Mouse (Mus musculus) liver, embryonic 15.5 days (tissue): Measurements from ENCODE around the gene Chrm4. TPM values are rescaled to one million over a fixed set of nuclear protein-coding genes. Genes with fewer than 3 reads are reported as not detected.

Experiments
- ATAC-seq: fragments of 200-750 bp; cut with Nextera tagmentation; 2 replicates; pipeline ENCODE4 v1.8.0; 2017; ENCODE audit warnings: moderate number of reproducible peaks, mild to moderate bottlenecking, moderate library complexity; ENCODE audit not compliant: insufficient read depth
- H3K27ac ChIP-seq: fragments of 300-500 bp; sonication (generic); replicated peaks from 2 replicates; pipeline ENCODE4 v1.5.1; 2015; ENCODE audit warnings: mild to moderate bottlenecking, inconsistent platforms
- H3K27me3 ChIP-seq: fragments of 300-500 bp; sonication (generic); 2 replicates; pipeline ENCODE4 v1.6.1; 2015; ENCODE audit warnings: mild to moderate bottlenecking, inconsistent platforms
- H3K36me3 ChIP-seq: fragments of 300-500 bp; sonication (generic); replicated peaks from 2 replicates; pipeline ENCODE4 v1.6.1; 2015; ENCODE audit warnings: moderate library complexity, mild to moderate bottlenecking, inconsistent platforms
- H3K4me1 ChIP-seq: fragments of 300-500 bp; sonication (generic); replicated peaks from 2 replicates; pipeline ENCODE4 v1.6.1; 2015; ENCODE audit warnings: inconsistent platforms
- H3K4me2 ChIP-seq: fragments of 300-500 bp; sonication (generic); 2 replicates; pipeline ENCODE4 v1.6.1; 2015; ENCODE audit warnings: moderate library complexity, mild to moderate bottlenecking, inconsistent platforms
- H3K4me3 ChIP-seq: fragments of 300-500 bp; sonication (generic); replicated peaks from 2 replicates; pipeline ENCODE4 v1.5.1; 2015; ENCODE audit warnings: mild to moderate bottlenecking, inconsistent platforms
- H3K9ac ChIP-seq: fragments of 300-500 bp; sonication (generic); 2 replicates; pipeline ENCODE4 v1.6.1; 2015; ENCODE audit warnings: moderate library complexity, mild to moderate bottlenecking, inconsistent platforms
- H3K9me3 ChIP-seq: fragments of 300-500 bp; sonication (generic); replicated peaks from 2 replicates; pipeline ENCODE4 v1.6.1; 2016; ENCODE audit warnings: inconsistent platforms
- WGBS: fragments of 180-500 bp; shearing (Covaris S2); methylation state at CpG from one replicate; pipeline ENCODE4 v1.1.7; 2015; ENCODE audit warnings: mixed read lengths; ENCODE audit not compliant: insufficient replicate concordance; 5-methylcytosine and 5-hydroxymethylcytosine counted together
- polyA plus RNA-seq: library from polyadenylated mRNA; unstranded; fragments of >200 nt; fragmentation: Nextera tagmentation; extraction: Ambion mirVana; gene quantifications from 2 replicates; pipeline ENCODE4 v1.2.1, GENCODE M21; 2015

The Chrm4 gene
- polyA plus RNA-seq, 1 experiment from 2014 or later = not detected

- H3K9ac ChIP-seq = no peak overlapping the region
- H3K27me3 ChIP-seq = peaks cover 2% of the 10 kb centered on the region
- no peak overlapping the region for H3K27ac ChIP-seq
- 38% methylated on average over 10 of the region's 10 CpGs for WGBS
- no peak overlapping the region for H3K4me3 ChIP-seq
- no peaks in the 10 kb centered on the region for H3K9me3 ChIP-seq
- 0 out of 2 replicates have a peak, but pooled peaks cover 8% of the 10 kb centered on the region for H3K36me3 ChIP-seq
- peak overlapping the region; percentile 11; the same call in 1 of the 2 replicates for H3K4me2 ChIP-seq
- no peak for ATAC-seq
- H3K4me1 ChIP-seq = peaks cover 98% of the 10 kb centered on the region
Measured at GRCm38 (mm10) chr2:91958701-91959457, 31.8 kb downstream of the Chrm4 start.

GRCm38 (mm10) chr2:91959544-91960410, 32.7 kb downstream of the Chrm4 start:
- Histone ChIP-seq H3K4me2 (no peak overlapping the region), H3K27me3 (peaks cover 11% of the 10 kb centered on the region), H3K9ac (no peak overlapping the region), H3K9me3 (no peaks in the 10 kb centered on the region), H3K4me1 (peaks cover 93% of the 10 kb centered on the region), H3K36me3 (0 out of 2 replicates have a peak, but pooled peaks cover 8% of the 10 kb centered on the region), H3K27ac (no peak overlapping the region), H3K4me3 (no peak overlapping the region)
- WGBS = 70% methylated on average over 11 of the region's 11 CpGs
- no peak for ATAC-seq

GRCm38 (mm10) chr2:91960459-91960858, 33.4 kb downstream of the Chrm4 start:
- ATAC-seq = no peak
- no peak overlapping the region for H3K27ac ChIP-seq
- peaks cover 89% of the 10 kb centered on the region for H3K4me1 ChIP-seq
- peaks cover 18% of the 10 kb centered on the region for H3K27me3 ChIP-seq
- H3K4me3 ChIP-seq = no peak overlapping the region
- H3K36me3 ChIP-seq = 0 out of 2 replicates have a peak, but pooled peaks cover 8% of the 10 kb centered on the region
- no peaks in the 10 kb centered on the region for H3K9me3 ChIP-seq
- H3K4me2 ChIP-seq = no peak overlapping the region
- WGBS = 82% methylated on average over 5 of the region's 5 CpGs
- no peak overlapping the region for H3K9ac ChIP-seq

- ATAC-seq = no peak
- Histone ChIP-seq H3K9ac (peak overlapping the region; percentile 77), H3K27me3 (peaks cover 34% of the 10 kb centered on the region), H3K9me3 (no peaks in the 10 kb centered on the region), H3K27ac (peak overlapping the region; percentile 73), H3K36me3 (0 out of 2 replicates have a peak, but pooled peaks cover 8% of the 10 kb centered on the region), H3K4me2 (peak overlapping the region; percentile 99), H3K4me1 (peaks cover 83% of the 10 kb centered on the region), H3K4me3 (peak overlapping the region; percentile 85)
- WGBS = 19% methylated on average over 4 of the region's 4 CpGs
Measured at GRCm38 (mm10) chr2:91961901-91962761, 35.1 kb downstream of the Chrm4 start.

GRCm38 (mm10) chr2:91962864-91963401, 35.9 kb downstream of the Chrm4 start:
- under 1% methylated on average over 39 of the region's 39 CpGs for WGBS
- peak overlapping the region; percentile 77 for H3K9ac ChIP-seq
- H3K4me1 ChIP-seq = peaks cover 76% of the 10 kb centered on the region
- H3K4me2 ChIP-seq = peak overlapping the region; percentile 99
- no peaks in the 10 kb centered on the region for H3K9me3 ChIP-seq
- peak; percentile 31 for ATAC-seq
- peak overlapping the region; percentile 85 for H3K4me3 ChIP-seq
- H3K27me3 ChIP-seq = peaks cover 40% of the 10 kb centered on the region
- peak overlapping the region; percentile 73 for H3K27ac ChIP-seq
- H3K36me3 ChIP-seq = 0 out of 2 replicates have a peak, but pooled peaks cover 8% of the 10 kb centered on the region

GRCm38 (mm10) chr2:91963443-91963932, 36.4 kb downstream of the Chrm4 start:
- Histone ChIP-seq H3K4me1 (peaks cover 73% of the 10 kb centered on the region), H3K4me3 (peak overlapping the region; percentile 85), H3K9ac (peak overlapping the region; percentile 77), H3K4me2 (peak overlapping the region; percentile 99), H3K36me3 (0 out of 2 replicates have a peak, but pooled peaks cover 8% of the 10 kb centered on the region), H3K27me3 (peaks cover 45% of the 10 kb centered on the region), H3K27ac (peak overlapping the region; percentile 73), H3K9me3 (no peaks in the 10 kb centered on the region)
- under 1% methylated on average over 54 of the region's 57 CpGs for WGBS
- ATAC-seq = peak; percentile 90

GRCm38 (mm10) chr2:91964610-91965204, 37.7 kb downstream of the Chrm4 start:
- H3K9me3 ChIP-seq = no peaks in the 10 kb centered on the region
- peak overlapping the region; percentile 85 for H3K4me3 ChIP-seq
- H3K36me3 ChIP-seq = 0 out of 2 replicates have a peak, but pooled peaks cover 8% of the 10 kb centered on the region
- H3K27ac ChIP-seq = peak overlapping the region; percentile 75
- peaks cover 57% of the 10 kb centered on the region for H3K27me3 ChIP-seq
- WGBS = 31% methylated on average over 3 of the region's 3 CpGs
- no peak overlapping the region for H3K9ac ChIP-seq
- H3K4me2 ChIP-seq = peak overlapping the region; percentile 99
- no peak for ATAC-seq
- peaks cover 61% of the 10 kb centered on the region for H3K4me1 ChIP-seq

- peak overlapping the region; percentile 85 for H3K4me3 ChIP-seq
- peaks cover 54% of the 10 kb centered on the region for H3K4me1 ChIP-seq
- no peaks in the 10 kb centered on the region for H3K9me3 ChIP-seq
- H3K27ac ChIP-seq = peak overlapping the region; percentile 75
- 0 out of 2 replicates have a peak, but pooled peaks cover 4% of the 10 kb centered on the region for H3K36me3 ChIP-seq
- WGBS = 8% methylated on average over 20 of the region's 20 CpGs
- peak overlapping the region; percentile 99 for H3K4me2 ChIP-seq
- H3K27me3 ChIP-seq = peaks cover 64% of the 10 kb centered on the region
- H3K9ac ChIP-seq = 0 out of 2 replicates have a peak overlapping the region, but pooled peaks have one; percentile 11
- no peak for ATAC-seq
Measured at GRCm38 (mm10) chr2:91965417-91965816, 38.4 kb downstream of the Chrm4 start.

- Histone ChIP-seq H3K27me3 (peaks cover 73% of the 10 kb centered on the region), H3K4me3 (no peak overlapping the region), H3K36me3 (no peaks in the 10 kb centered on the region), H3K27ac (0 out of 2 replicates have a peak overlapping the region, but pooled peaks have one; percentile 29), H3K4me2 (no peak overlapping the region), H3K4me1 (peaks cover 54% of the 10 kb centered on the region), H3K9me3 (no peaks in the 10 kb centered on the region), H3K9ac (no peak overlapping the region)
- WGBS = 50% methylated on average over 5 of the region's 5 CpGs
- no peak for ATAC-seq
Measured at GRCm38 (mm10) chr2:91966367-91966766, 39.3 kb downstream of the Chrm4 start.
